Mouse (Mus musculus) liver, postnatal 0 days (tissue): Measurements from ENCODE around the gene Mtss1l. TPM values are rescaled to one million over a fixed set of nuclear protein-coding genes. Genes with fewer than 3 reads are reported as not detected.

Experiments used
- ATAC-seq: fragments of 200-750 bp; cut with Nextera tagmentation; 2 replicates; pipeline ENCODE4 v1.8.0; 2017; ENCODE audit warnings: mild to moderate bottlenecking, moderate library complexity
- DNase-seq: peaks from one replicate; pipeline ENCODE4 v3.0.0-alpha.2; 2016
- H3K27ac ChIP-seq: fragments of 300-500 bp; sonication (generic); 2 replicates; pipeline ENCODE4 v1.5.1; 2014; ENCODE audit warnings: antibody characterized with exemption, moderate library complexity, mild to moderate bottlenecking, low read depth
- H3K27me3 ChIP-seq: fragments of 300-500 bp; sonication (generic); 2 replicates; pipeline ENCODE4 v1.6.1; 2014; ENCODE audit warnings: low read length, control low read depth, mixed read lengths; ENCODE audit not compliant: insufficient read depth
- H3K36me3 ChIP-seq: fragments of 300-500 bp; sonication (generic); replicated peaks from 2 replicates; pipeline ENCODE4 v1.6.1; 2014; ENCODE audit warnings: mild to moderate bottlenecking, control low read depth, low read length, moderate library complexity, mixed read lengths; ENCODE audit not compliant: insufficient read depth
- H3K4me1 ChIP-seq: fragments of 300-500 bp; sonication (generic); 2 replicates; pipeline ENCODE4 v1.6.1; 2014; ENCODE audit warnings: antibody characterized with exemption, mild to moderate bottlenecking, control low read depth; ENCODE audit not compliant: insufficient read depth
- H3K4me2 ChIP-seq: fragments of 300-500 bp; sonication (generic); 2 replicates; pipeline ENCODE4 v1.6.1; 2014; ENCODE audit warnings: low read depth, mild to moderate bottlenecking, low read length, moderate library complexity, mixed read lengths
- H3K4me3 ChIP-seq: fragments of 300-500 bp; sonication (generic); 2 replicates; pipeline ENCODE4 v1.5.1; 2014; ENCODE audit warnings: low read depth, low read length
- H3K9ac ChIP-seq: fragments of 300-500 bp; sonication (generic); replicated peaks from 2 replicates; pipeline ENCODE4 v1.6.1; 2014; ENCODE audit warnings: mild to moderate bottlenecking, moderate library complexity
- H3K9me3 ChIP-seq: fragments of 300-500 bp; sonication (generic); 2 replicates; pipeline ENCODE4 v1.6.1; 2016; ENCODE audit warnings: mild to moderate bottlenecking, control low read depth, low read length, mixed read lengths
- CTCF ChIP-seq: sonication (generic); IDR thresholded peaks from 2 replicates; pipeline ENCODE4 v1.5.1; 2016; ENCODE audit warnings: antibody characterized with exemption, low read depth
- EP300 ChIP-seq: IDR thresholded peaks from 2 replicates; pipeline ENCODE4 v1.6.1; 2016; ENCODE audit warnings: antibody characterized with exemption, low read depth, mild to moderate bottlenecking
- WGBS: fragments of 180-500 bp; shearing (Covaris S2); extraction: QIAGEN DNeasy Blood & Tissue Kit; methylation state at CpG from one replicate; pipeline ENCODE4 v1.1.7; 2014; ENCODE audit not compliant: insufficient replicate concordance; 5-methylcytosine and 5-hydroxymethylcytosine counted together
- polyA plus RNA-seq: library from polyadenylated mRNA; unstranded; fragments of >200 nt; fragmentation: Nextera tagmentation; extraction: Ambion mirVana; gene quantifications from 2 replicates; pipeline ENCODE4 v1.2.1, GENCODE M21; 2015

The Mtss1l gene
- polyA plus RNA-seq, 1 experiment from 2014 or later, result 1.2 TPM

- Histone ChIP-seq H3K4me2 (no peak overlapping the region), H3K4me3 (no peak overlapping the region), H3K27me3 (peaks cover 17% of the 10 kb centered on the region), H3K9me3 (no peaks in the 10 kb centered on the region), H3K9ac (no peak overlapping the region), H3K27ac (peak overlapping the region; percentile 16; the same call in 1 of the 2 replicates), H3K4me1 (peaks cover 3% of the 10 kb centered on the region; the same call in 1 of the 2 replicates), H3K36me3 (no peaks in the 10 kb centered on the region)
- no peak for ATAC-seq
- WGBS, result 39% methylated on average over 10 of the region's 12 CpGs
- TF ChIP-seq EP300, result no peak
- no peak for TF ChIP-seq CTCF
- peak; percentile 34 for DNase-seq
These were observed 2.2 kb upstream of the Mtss1l start for GRCm38 (mm10) chr8:110718969-110719670.

GRCm38 (mm10) chr8:110719898-110720653 is 1.2 kb upstream of the Mtss1l start:
- no peak overlapping the region for H3K9ac ChIP-seq
- no peaks in the 10 kb centered on the region for H3K9me3 ChIP-seq
- TF ChIP-seq EP300 (no peak), CTCF (no peak)
- no peak overlapping the region for H3K27ac ChIP-seq
- H3K4me2 ChIP-seq, result no peak overlapping the region
- H3K4me3 ChIP-seq, result no peak overlapping the region
- H3K36me3 ChIP-seq, result no peaks in the 10 kb centered on the region
- WGBS, result 53% methylated on average over 6 of the region's 6 CpGs
- no peak for DNase-seq
- H3K4me1 ChIP-seq, result peaks cover 4% of the 10 kb centered on the region; the same call in 1 of the 2 replicates
- no peak for ATAC-seq
- H3K27me3 ChIP-seq, result peaks cover 17% of the 10 kb centered on the region

- ATAC-seq (peak; percentile 63), DNase-seq (no peak)
- H3K9ac ChIP-seq, result peak overlapping the region; percentile 59
- H3K27ac ChIP-seq, result peak overlapping the region; percentile 48; the same call in 1 of the 2 replicates
- 2% methylated on average over 51 of the region's 59 CpGs for WGBS
- no peaks in the 10 kb centered on the region for H3K9me3 ChIP-seq
- H3K4me3 ChIP-seq, result peak overlapping the region; percentile 52
- peaks cover 9% of the 10 kb centered on the region; the same call in 1 of the 2 replicates for H3K4me1 ChIP-seq
- peaks cover 17% of the 10 kb centered on the region for H3K27me3 ChIP-seq
- no peaks in the 10 kb centered on the region for H3K36me3 ChIP-seq
- H3K4me2 ChIP-seq, result peak overlapping the region; percentile 77
- TF ChIP-seq CTCF (no peak), EP300 (no peak)
These were observed 534 bp downstream of the Mtss1l start for GRCm38 (mm10) chr8:110721606-110722413.

GRCm38 (mm10) chr8:110722414-110723011 is 1.2 kb downstream of the Mtss1l start:
- DNase-seq (no peak), ATAC-seq (no peak)
- H3K27ac ChIP-seq, result no peak overlapping the region
- no peak overlapping the region for H3K9ac ChIP-seq
- TF ChIP-seq EP300 (no peak), CTCF (no peak)
- 58% methylated on average over 11 of the region's 11 CpGs for WGBS
- H3K9me3 ChIP-seq, result no peaks in the 10 kb centered on the region
- peaks cover 9% of the 10 kb centered on the region; the same call in 1 of the 2 replicates for H3K4me1 ChIP-seq
- peak overlapping the region; percentile 77 for H3K4me2 ChIP-seq
- no peaks in the 10 kb centered on the region for H3K36me3 ChIP-seq
- peak overlapping the region; percentile 52; the same call in 1 of the 2 replicates for H3K4me3 ChIP-seq
- peaks cover 17% of the 10 kb centered on the region for H3K27me3 ChIP-seq

GRCm38 (mm10) chr8:110724493-110724892 is 3.2 kb downstream of the Mtss1l start:
- Histone ChIP-seq H3K27ac (no peak overlapping the region), H3K9ac (no peak overlapping the region), H3K4me3 (no peak overlapping the region), H3K4me2 (no peak overlapping the region), H3K36me3 (no peaks in the 10 kb centered on the region), H3K27me3 (peaks cover 17% of the 10 kb centered on the region), H3K4me1 (peaks cover 6% of the 10 kb centered on the region; the same call in 1 of the 2 replicates), H3K9me3 (no peaks in the 10 kb centered on the region)
- ATAC-seq (no peak), DNase-seq (no peak)
- 55% methylated on average over 3 of the region's 3 CpGs for WGBS
- TF ChIP-seq EP300, result no peak
- TF ChIP-seq CTCF, result no peak
